Mouse (Mus musculus): Measurements from ENCODE around the gene Abr. TPM values are rescaled to one million over a fixed set of nuclear protein-coding genes. Genes with fewer than 3 reads are reported as not detected.

The Abr gene
- polyA plus RNA-seq, 1 experiment from 2014 or later: 98.3 TPM

DNA sequence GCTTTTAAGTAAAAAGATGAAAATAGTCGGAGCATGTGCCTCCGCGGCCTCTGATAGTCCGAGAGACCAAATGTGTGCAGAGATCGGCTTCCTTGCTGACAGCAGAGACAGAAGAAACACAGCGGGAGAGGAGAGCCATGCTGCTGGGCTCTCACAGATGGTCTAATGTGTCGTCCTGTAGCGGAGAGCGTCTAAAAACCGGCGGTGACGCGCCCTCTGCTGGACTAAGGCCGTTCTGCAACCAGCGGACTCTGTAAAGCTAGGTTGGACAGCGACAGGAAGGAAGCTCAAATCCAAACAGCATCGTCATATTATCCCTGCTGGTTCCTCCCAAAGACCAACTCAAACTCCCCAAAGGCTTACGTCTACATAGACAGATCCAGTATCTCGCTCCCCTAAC lies 23.8 kb upstream of the Abr start:
- Histone ChIP-seq H3K27ac (peak overlapping the region; percentile 84), H3K4me3 (peak overlapping the region; percentile 30), H3K4me1 (replicated peaks) (peaks cover 40% of the 10 kb centered on the region), H3K9ac (peak overlapping the region; percentile 61; the same call in 1 of the 2 replicates), H3K4me2 (peak overlapping the region; percentile 55), H3K27me3 (no peaks in the 10 kb centered on the region), H3K36me3 (no peaks in the 10 kb centered on the region), H3K9me3 (no peaks in the 10 kb centered on the region)
- 1% methylated on average over 19 of the region's 19 CpGs for WGBS
- ATAC-seq (ENCODE audit: low FRiP score): peak; percentile 79

DNA sequence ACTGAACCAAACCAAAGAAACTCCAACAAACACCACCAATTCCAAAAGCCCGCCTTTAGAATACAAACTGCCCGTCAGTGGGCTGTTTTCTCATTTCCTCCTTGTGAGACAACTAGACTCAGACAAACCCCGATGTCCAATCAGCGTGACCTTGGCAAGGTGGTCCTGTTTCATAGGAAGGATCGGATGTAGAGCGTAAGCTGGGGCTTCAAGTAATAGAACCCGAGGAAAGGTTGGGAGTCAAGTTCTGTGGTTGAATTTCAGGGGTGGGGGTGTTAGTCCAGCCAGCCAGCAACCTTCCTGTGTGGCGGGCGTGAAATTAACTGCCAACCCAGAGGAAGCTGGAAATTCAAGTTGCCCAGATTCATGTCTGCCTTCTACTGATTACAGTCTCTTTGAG lies 22.9 kb upstream of the Abr start:
- H3K4me1 ChIP-seq (replicated peaks): peaks cover 40% of the 10 kb centered on the region
- H3K36me3 ChIP-seq: no peaks in the 10 kb centered on the region
- peak overlapping the region; percentile 61; the same call in 1 of the 2 replicates for H3K9ac ChIP-seq
- no peaks in the 10 kb centered on the region for H3K27me3 ChIP-seq
- H3K9me3 ChIP-seq: no peaks in the 10 kb centered on the region
- no peak overlapping the region for H3K4me3 ChIP-seq
- no peak for ATAC-seq (ENCODE audit: low FRiP score)
- H3K4me2 ChIP-seq: no peak overlapping the region
- WGBS: 73% methylated on average over 9 of the region's 9 CpGs
- peak overlapping the region; percentile 84 for H3K27ac ChIP-seq

DNA sequence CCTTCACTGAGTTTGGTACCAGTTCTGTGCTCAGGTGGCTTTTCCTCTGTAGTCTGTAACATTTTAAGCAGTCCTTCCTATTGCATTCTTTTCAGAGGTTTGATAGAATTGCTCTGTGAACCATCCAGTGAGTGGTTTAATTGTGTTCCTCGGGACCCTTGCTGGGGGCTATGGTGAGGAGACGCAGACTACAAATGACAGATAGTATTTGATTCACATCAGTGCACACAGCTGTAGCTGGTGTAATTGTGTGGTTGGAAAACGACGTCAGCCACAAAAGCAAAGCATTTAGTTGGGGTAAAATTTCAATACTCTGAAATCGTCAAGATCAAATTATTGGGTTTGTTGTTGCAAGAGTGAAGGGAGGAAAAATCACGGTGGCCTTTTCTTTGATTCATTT lies 22.1 kb upstream of the Abr start:
- H3K9me3 ChIP-seq: no peaks in the 10 kb centered on the region
- WGBS: 28% methylated on average over 6 of the region's 6 CpGs
- no peak overlapping the region for H3K9ac ChIP-seq
- no peak for ATAC-seq (ENCODE audit: low FRiP score)
- no peak overlapping the region for H3K4me2 ChIP-seq
- peaks cover 46% of the 10 kb centered on the region for H3K4me1 ChIP-seq (replicated peaks)
- no peak overlapping the region for H3K4me3 ChIP-seq
- H3K36me3 ChIP-seq: no peaks in the 10 kb centered on the region
- H3K27me3 ChIP-seq: no peaks in the 10 kb centered on the region
- H3K27ac ChIP-seq: peak overlapping the region; percentile 84

DNA sequence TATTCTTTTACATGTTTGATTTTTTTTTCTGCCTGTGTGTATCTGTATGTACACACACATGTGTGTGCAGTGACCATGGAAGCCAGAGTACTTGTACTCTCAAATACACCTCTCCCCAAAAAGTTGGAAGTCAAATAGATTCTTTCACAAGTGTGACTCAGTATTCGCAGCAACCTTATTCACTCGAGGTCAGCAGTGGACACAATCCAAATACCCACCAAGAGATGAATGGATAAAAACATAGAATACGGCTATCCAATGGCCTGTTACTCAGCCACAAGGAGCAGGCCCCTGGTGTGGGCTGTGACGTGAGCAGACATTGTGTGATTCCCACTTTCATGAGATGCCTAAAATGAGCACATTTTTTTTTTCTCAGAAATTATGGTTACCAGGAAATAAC lies 18.1 kb upstream of the Abr start:
- H3K4me2 ChIP-seq: no peak overlapping the region
- WGBS: 66% methylated on average over 4 of the region's 4 CpGs
- no peak overlapping the region for H3K4me3 ChIP-seq
- peaks cover 23% of the 10 kb centered on the region for H3K4me1 ChIP-seq (replicated peaks)
- no peaks in the 10 kb centered on the region for H3K36me3 ChIP-seq
- no peaks in the 10 kb centered on the region for H3K9me3 ChIP-seq
- no peaks in the 10 kb centered on the region for H3K27me3 ChIP-seq
- H3K9ac ChIP-seq: no peak overlapping the region
- no peak for ATAC-seq (ENCODE audit: low FRiP score)
- no peak overlapping the region for H3K27ac ChIP-seq

DNA sequence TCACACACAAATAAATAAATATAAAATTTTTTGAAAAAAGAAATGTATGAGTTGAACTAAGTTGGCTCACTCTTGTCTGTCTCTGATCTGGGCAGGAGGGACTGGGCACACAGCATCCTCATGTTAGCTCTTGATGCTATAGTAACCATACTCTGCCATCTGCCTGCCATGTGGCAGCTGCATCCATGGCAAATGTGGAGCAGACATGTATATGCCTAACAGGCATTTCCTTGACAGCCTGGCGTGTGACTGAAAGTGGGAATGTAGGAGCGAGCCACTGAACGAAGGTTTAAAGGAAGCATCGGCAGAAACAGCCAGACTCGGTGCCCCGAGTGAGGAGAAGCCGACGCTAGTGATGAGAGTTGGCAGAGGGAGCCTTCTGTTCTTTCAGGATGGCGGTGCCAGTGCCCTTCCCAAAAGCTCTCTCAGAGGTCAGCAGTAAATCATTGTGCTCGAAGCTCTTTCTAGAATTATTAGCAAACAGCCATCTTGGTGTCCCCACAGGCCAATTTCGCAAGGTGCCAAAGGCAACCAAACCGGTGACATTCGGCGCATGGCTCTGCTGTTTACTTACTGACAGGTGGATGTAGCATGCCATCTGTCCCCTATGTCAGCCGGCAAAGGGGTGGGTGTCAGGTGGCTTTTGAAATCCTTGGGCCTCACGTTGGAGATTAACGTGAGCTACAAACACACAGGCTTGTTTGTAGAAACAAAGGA lies 17.3 kb upstream of the Abr start:
- no peaks in the 10 kb centered on the region for H3K9me3 ChIP-seq
- H3K27ac ChIP-seq: 0 out of 2 replicates have a peak overlapping the region, but pooled peaks have one; percentile 41
- H3K36me3 ChIP-seq: no peaks in the 10 kb centered on the region
- no peaks in the 10 kb centered on the region for H3K27me3 ChIP-seq
- no peak overlapping the region for H3K9ac ChIP-seq
- ATAC-seq (ENCODE audit: low FRiP score): no peak
- H3K4me3 ChIP-seq: no peak overlapping the region
- H3K4me2 ChIP-seq: no peak overlapping the region
- H3K4me1 ChIP-seq (replicated peaks): peaks cover 15% of the 10 kb centered on the region
- 64% methylated on average over 17 of the region's 17 CpGs for WGBS

DNA sequence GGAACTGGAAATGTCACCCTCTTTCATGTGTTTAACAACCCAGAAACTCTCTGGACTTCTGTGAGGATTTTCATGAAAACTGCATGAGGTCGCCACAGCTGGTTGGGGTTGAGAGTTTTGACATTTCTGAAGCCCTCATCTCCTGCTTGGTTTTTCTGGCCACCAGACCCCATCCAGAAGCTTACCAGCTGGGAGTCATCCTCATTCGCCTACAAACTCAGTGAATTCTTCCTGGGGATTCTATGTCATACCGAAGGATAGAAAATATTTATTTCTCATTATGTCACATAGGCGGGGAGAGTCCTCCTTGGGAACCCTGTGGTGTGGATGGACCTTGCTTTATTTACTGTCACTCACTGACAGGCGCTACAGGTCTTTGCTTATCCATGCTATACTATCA lies 8.4 kb upstream of the Abr start:
- H3K4me1 ChIP-seq (replicated peaks): no peaks in the 10 kb centered on the region
- no peak overlapping the region for H3K4me3 ChIP-seq
- H3K4me2 ChIP-seq: no peak overlapping the region
- ATAC-seq (ENCODE audit: low FRiP score): no peak
- H3K9me3 ChIP-seq: no peaks in the 10 kb centered on the region
- H3K27me3 ChIP-seq: no peaks in the 10 kb centered on the region
- 88% methylated on average over 5 of the region's 5 CpGs for WGBS
- H3K36me3 ChIP-seq: no peaks in the 10 kb centered on the region
- no peak overlapping the region for H3K9ac ChIP-seq
- no peak overlapping the region for H3K27ac ChIP-seq

DNA sequence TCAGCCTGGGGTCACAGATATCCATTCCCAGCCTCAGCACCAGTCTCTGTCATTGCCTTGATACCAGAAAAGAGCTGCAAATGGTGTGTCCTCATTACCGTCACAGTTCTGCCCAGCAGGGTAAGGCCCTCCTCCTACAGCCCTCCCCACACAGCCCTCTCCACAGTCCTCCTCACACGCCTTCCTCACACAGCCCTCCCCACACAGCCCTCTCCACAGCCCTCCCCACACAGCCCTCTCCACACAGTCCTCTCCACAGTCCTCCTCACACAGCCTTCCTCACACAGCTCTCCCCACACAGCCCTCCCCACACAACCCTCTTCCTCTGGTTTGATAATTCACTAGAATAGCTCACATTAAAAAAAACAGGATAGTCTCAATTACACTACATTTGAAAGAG lies 7.9 kb upstream of the Abr start:
- H3K27ac ChIP-seq: no peak overlapping the region
- H3K9me3 ChIP-seq: no peaks in the 10 kb centered on the region
- H3K36me3 ChIP-seq: no peaks in the 10 kb centered on the region
- no peak overlapping the region for H3K4me3 ChIP-seq
- no peaks in the 10 kb centered on the region for H3K27me3 ChIP-seq
- 49% methylated on average over 2 of the region's 2 CpGs for WGBS
- ATAC-seq (ENCODE audit: low FRiP score): no peak
- H3K4me2 ChIP-seq: no peak overlapping the region
- no peak overlapping the region for H3K9ac ChIP-seq
- no peaks in the 10 kb centered on the region for H3K4me1 ChIP-seq (replicated peaks)

DNA sequence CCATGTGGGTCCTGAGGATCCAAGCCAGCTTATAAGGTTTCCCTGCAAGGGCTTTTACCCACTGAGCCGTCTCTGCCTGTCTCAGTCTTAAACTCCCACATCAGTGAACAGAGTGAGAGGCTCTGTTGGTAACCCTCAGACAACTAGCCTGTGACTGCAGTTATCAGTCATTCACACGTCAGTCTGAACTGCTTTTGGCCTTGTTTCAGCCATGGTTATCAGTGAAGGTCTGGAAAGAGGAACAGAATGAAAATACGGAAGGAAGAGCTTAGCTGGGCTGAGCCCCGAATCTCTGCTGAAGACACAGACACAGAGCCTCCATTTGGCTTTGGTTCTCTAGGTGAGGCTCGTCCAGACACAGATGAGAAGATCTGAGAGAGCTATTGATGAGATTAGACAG lies 6.5 kb upstream of the Abr start:
- H3K27ac ChIP-seq: no peak overlapping the region
- H3K4me2 ChIP-seq: no peak overlapping the region
- no peak for ATAC-seq (ENCODE audit: low FRiP score)
- peaks cover 14% of the 10 kb centered on the region for H3K27me3 ChIP-seq
- no peaks in the 10 kb centered on the region for H3K36me3 ChIP-seq
- no peak overlapping the region for H3K9ac ChIP-seq
- H3K4me1 ChIP-seq (replicated peaks): peaks cover 4% of the 10 kb centered on the region
- no peaks in the 10 kb centered on the region for H3K9me3 ChIP-seq
- H3K4me3 ChIP-seq: no peak overlapping the region
- WGBS: 79% methylated on average over 5 of the region's 5 CpGs

DNA sequence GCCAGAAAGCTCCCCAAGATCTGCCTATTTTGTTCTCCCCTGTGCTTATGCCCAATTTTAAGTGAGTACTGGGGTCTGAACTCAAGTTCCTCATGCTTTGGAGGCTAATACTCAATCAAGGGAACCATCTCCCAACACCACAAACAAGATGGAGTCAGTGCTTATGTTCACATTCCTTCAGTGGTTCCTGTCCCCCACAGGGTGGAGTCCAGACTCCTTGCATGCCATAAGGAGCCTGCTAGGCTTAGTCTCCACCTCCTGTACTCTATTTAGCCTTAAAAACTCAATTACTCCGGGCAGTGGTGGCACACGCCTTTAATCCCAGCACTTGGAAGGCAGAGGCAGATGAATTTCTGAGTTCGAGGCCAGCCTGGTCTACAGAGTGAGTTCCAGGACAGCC lies 2.8 kb upstream of the Abr start:
- peaks cover 37% of the 10 kb centered on the region for H3K4me1 ChIP-seq (replicated peaks)
- H3K27me3 ChIP-seq: peaks cover 40% of the 10 kb centered on the region
- H3K9ac ChIP-seq: no peak overlapping the region
- no peak overlapping the region for H3K4me2 ChIP-seq
- 88% methylated on average over 3 of the region's 3 CpGs for WGBS
- no peaks in the 10 kb centered on the region for H3K9me3 ChIP-seq
- H3K36me3 ChIP-seq: no peaks in the 10 kb centered on the region
- H3K4me3 ChIP-seq: no peak overlapping the region
- no peak overlapping the region for H3K27ac ChIP-seq
- no peak for ATAC-seq (ENCODE audit: low FRiP score)

DNA sequence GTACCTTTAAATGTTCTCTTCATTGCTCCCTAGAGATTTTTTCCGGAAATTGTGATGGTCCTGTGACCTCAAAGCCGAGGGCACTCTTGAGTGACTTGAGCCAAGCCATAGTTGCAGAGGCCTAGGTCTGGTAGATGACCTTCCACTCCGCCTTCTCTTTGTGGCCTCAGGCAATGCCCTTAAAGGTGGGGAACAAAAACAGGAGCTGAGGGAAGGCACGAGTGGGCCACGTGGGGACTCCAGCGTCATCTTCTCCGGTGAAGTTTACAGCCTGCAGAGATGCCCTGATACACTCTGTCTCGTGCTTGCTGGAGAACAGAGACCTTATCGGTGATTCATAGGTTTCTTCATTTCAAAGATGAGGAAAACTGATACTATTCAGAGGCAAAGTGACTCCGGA lies 2.0 kb upstream of the Abr start:
- no peaks in the 10 kb centered on the region for H3K36me3 ChIP-seq
- peak overlapping the region; percentile 63 for H3K4me3 ChIP-seq
- H3K9me3 ChIP-seq: no peaks in the 10 kb centered on the region
- peaks cover 40% of the 10 kb centered on the region for H3K27me3 ChIP-seq
- H3K27ac ChIP-seq: no peak overlapping the region
- peak overlapping the region; percentile 77; the same call in 1 of the 2 replicates for H3K9ac ChIP-seq
- peaks cover 37% of the 10 kb centered on the region for H3K4me1 ChIP-seq (replicated peaks)
- WGBS: 59% methylated on average over 10 of the region's 10 CpGs
- H3K4me2 ChIP-seq: peak overlapping the region; percentile 100
- ATAC-seq (ENCODE audit: low FRiP score): no peak

DNA sequence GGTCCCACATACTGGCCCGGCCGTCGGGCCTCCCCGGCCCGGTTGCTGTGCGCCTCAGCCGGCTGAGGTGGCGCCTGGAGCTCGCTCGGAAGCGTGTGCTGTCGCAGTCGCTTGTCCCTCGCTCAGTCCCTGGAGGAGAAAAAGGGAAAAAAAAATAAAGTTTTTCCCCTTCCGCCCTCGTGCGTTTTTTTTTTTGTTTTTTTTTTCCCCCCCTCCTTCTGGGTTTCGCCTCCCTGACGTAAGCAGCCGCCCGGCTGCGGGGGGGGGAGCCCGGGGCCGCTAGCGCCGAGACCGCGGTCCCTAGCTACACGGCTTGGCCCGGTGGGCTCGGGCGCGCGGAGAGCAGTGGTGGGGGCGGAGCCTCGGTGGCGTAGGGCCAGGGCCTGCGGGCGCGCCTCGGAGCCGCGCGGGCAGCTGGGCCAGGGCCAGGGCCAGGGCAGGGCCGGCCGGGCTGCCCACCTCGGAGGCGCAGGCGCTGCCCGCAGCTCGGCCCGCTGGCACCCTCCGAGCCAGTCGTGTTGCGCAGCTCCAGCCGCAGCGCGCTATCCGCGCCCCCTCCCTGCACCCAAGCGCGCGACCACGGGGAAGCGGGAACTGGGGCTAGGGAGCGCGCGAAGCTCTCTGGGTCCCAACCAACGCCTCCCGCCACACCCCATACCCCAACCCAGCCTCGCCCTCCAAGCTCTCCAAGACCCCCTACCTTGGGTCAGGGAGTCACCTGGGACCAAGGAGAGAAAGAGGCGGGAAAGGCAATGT lies 1.3 kb upstream of the Abr start:
- Histone ChIP-seq H3K4me2 (peak overlapping the region; percentile 100), H3K27ac (no peak overlapping the region), H3K9me3 (no peaks in the 10 kb centered on the region), H3K4me3 (peak overlapping the region; percentile 63), H3K4me1 (replicated peaks) (peaks cover 37% of the 10 kb centered on the region), H3K9ac (peak overlapping the region; percentile 77), H3K36me3 (no peaks in the 10 kb centered on the region), H3K27me3 (peaks cover 40% of the 10 kb centered on the region)
- under 1% methylated on average over 68 of the region's 72 CpGs for WGBS
- peak; percentile 71 for ATAC-seq (ENCODE audit: low FRiP score)

DNA sequence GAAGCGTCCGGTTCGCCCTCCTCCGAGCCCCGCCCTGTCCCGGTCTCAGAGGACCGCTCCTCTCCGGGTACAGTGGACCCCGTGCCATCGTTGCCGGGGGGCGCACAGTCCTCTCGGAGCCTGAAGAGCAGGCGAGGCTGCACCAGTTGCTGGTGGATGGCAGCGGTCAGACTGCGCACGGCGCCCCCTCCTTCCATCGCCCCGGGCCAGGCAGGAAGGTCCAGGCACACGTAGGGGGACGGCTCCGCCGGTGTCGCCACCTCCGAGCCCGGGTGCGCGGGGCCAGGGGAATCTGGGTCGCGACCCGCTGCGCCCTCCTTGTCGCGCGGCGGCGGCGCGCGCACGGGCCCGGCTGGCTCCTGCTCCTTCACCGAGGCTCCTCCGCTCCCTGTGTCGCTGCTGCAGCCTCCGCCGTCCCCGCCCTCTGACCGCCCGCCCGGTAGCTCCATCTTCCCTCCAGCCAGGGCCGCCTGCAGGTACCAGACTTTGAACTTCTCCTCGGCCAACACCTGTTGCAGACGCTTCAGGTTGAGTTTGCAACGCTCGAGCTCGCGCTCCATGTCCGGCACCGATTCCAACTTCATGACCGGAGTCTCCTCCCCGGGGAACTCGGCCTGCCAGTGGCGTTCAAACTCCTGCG lies 572 bp upstream of the Abr start:
- peak; percentile 34; the same call in 1 of the 2 replicates for ATAC-seq (ENCODE audit: low FRiP score)
- H3K4me2 ChIP-seq: peak overlapping the region; percentile 100
- under 1% methylated on average over 64 of the region's 66 CpGs for WGBS
- H3K27me3 ChIP-seq: peaks cover 40% of the 10 kb centered on the region
- no peaks in the 10 kb centered on the region for H3K36me3 ChIP-seq
- no peak overlapping the region for H3K27ac ChIP-seq
- peaks cover 37% of the 10 kb centered on the region for H3K4me1 ChIP-seq (replicated peaks)
- peak overlapping the region; percentile 63 for H3K4me3 ChIP-seq
- H3K9me3 ChIP-seq: no peaks in the 10 kb centered on the region
- peak overlapping the region; percentile 77 for H3K9ac ChIP-seq

All from hindbrain, embryonic 13.5 days (tissue).